Mouse (Mus musculus): ENCODE measurements around the gene Vps4a. TPM values are rescaled to one million over a fixed set of nuclear protein-coding genes. Genes with fewer than 3 reads are reported as not detected.

The Vps4a gene
- total RNA-seq, 2 experiments from 2014 or later, result 62.3 to 64.3 TPM

Other genes with a start within 250 kb of the Vps4a start
- 1 to 10 TPM; 1.4 to 1.5 TPM for gene Has3, start 161.0 kb upstream of the Vps4a start, total RNA-seq (2021)
- gene Utp4, start 137.6 kb upstream of the Vps4a start, total RNA-seq (2021), result 10 to 100 TPM; 20.2 to 22.2 TPM
- gene Sntb2, start 95.5 kb upstream of the Vps4a start, total RNA-seq (2021), result 10 to 100 TPM; 12.7 to 13.7 TPM
- 10 to 100 TPM; 61.9 to 64.7 TPM for gene Pdf, start 17.4 kb downstream of the Vps4a start, total RNA-seq (2021)
- 10 to 100 TPM; 18.8 to 18.9 TPM for gene Cog8, start 25.5 kb downstream of the Vps4a start, total RNA-seq (2021)
- 10 to 100 TPM; 21.3 to 24.8 TPM for gene Nip7, start 25.7 kb downstream of the Vps4a start, total RNA-seq (2021)
- not detected for gene Tmed6, start 34.4 kb downstream of the Vps4a start, total RNA-seq (2021)
- gene Terf2, start 65.3 kb downstream of the Vps4a start, total RNA-seq (2021), result 10 to 100 TPM; 11.5 to 13.9 TPM
- gene Cyb5b, start 119.4 kb downstream of the Vps4a start, total RNA-seq (2021), result 10 to 100 TPM; 29.4 to 43.2 TPM